Mouse (Mus musculus) fibroblast of lung, adult 2 months (primary cell): Measurements from ENCODE around the gene Stk38l.

Experiments used
- DNase-seq: peaks from one replicate; pipeline ENCODE4 v3.0.0-alpha.2; 2011; ENCODE audit warnings: low read depth

Stk38l gene

GRCm38 (mm10) chr6:146724581-146725383 is at the start of gene Stk38l:
Gene Stk38l (plus strand): TSS chr6:146724995.
- DNase-seq = peak; percentile 67

GRCm38 (mm10) chr6:146676904-146677303 is 47.9 kb upstream of the Stk38l start:
- no peak for DNase-seq

GRCm38 (mm10) chr6:146678136-146679070 is 46.4 kb upstream of the Stk38l start:
- DNase-seq = no peak

- DNase-seq = no peak
Observed at GRCm38 (mm10) chr6:146683881-146684280, 40.9 kb upstream of the Stk38l start.

GRCm38 (mm10) chr6:146685781-146686308 is 39.0 kb upstream of the Stk38l start:
- peak; percentile 65 for DNase-seq

- no peak for DNase-seq
Observed at GRCm38 (mm10) chr6:146686463-146687196, 38.2 kb upstream of the Stk38l start.

GRCm38 (mm10) chr6:146688010-146688409 is 36.8 kb upstream of the Stk38l start:
- no peak for DNase-seq

- DNase-seq = no peak
Observed at GRCm38 (mm10) chr6:146688861-146689260, 35.9 kb upstream of the Stk38l start.

- DNase-seq = no peak
Observed at GRCm38 (mm10) chr6:146697767-146698166, 27.0 kb upstream of the Stk38l start.

- no peak for DNase-seq
Observed at GRCm38 (mm10) chr6:146698376-146698775, 26.4 kb upstream of the Stk38l start.

- no peak for DNase-seq
Observed at GRCm38 (mm10) chr6:146700461-146700860, 24.3 kb upstream of the Stk38l start.

GRCm38 (mm10) chr6:146702126-146702881 is 22.5 kb upstream of the Stk38l start:
- no peak for DNase-seq

GRCm38 (mm10) chr6:146703351-146703750 is 21.4 kb upstream of the Stk38l start:
- no peak for DNase-seq

GRCm38 (mm10) chr6:146705631-146706030 is 19.2 kb upstream of the Stk38l start:
- DNase-seq = no peak

GRCm38 (mm10) chr6:146719606-146720005 is 5.2 kb upstream of the Stk38l start:
- DNase-seq = no peak

- DNase-seq = no peak
Observed at GRCm38 (mm10) chr6:146723805-146724204, 990 bp upstream of the Stk38l start.

GRCm38 (mm10) chr6:146725384-146725791 is 593 bp downstream of the Stk38l start:
- no peak for DNase-seq

GRCm38 (mm10) chr6:146731031-146731430 is 6.2 kb downstream of the Stk38l start:
- DNase-seq = no peak

- no peak for DNase-seq
Observed at GRCm38 (mm10) chr6:146731692-146732091, 6.9 kb downstream of the Stk38l start.

GRCm38 (mm10) chr6:146732232-146732631 is 7.4 kb downstream of the Stk38l start:
- no peak for DNase-seq

- no peak for DNase-seq
Observed at GRCm38 (mm10) chr6:146732676-146733075, 7.9 kb downstream of the Stk38l start.
